Mouse (Mus musculus): ENCODE results near the gene Bpi.
A peak's percentile ranks its signal among the peaks of the same experiment; 100 is the strongest.

The Bpi gene

GRCm38 (mm10) chr2:158258005-158258418, at the start of gene Bpi:
TSS of gene Bpi (plus strand) at chr2:158258094.
- DNase-seq (ENCODE audit: low read depth, low spot score), result peak; percentile 41

- DNase-seq (ENCODE audit: low read depth, low spot score), result no peak
These were observed 48.1 kb upstream of the Bpi start for GRCm38 (mm10) chr2:158209776-158210175.

- peak; percentile 89 for DNase-seq (ENCODE audit: low read depth, low spot score)
These were observed 47.4 kb upstream of the Bpi start for GRCm38 (mm10) chr2:158210503-158210902.

GRCm38 (mm10) chr2:158210958-158211357, 46.9 kb upstream of the Bpi start:
- DNase-seq (ENCODE audit: low read depth, low spot score), result no peak

- peak; percentile 78 for DNase-seq (ENCODE audit: low read depth, low spot score)
These were observed 46.0 kb upstream of the Bpi start for GRCm38 (mm10) chr2:158211764-158212471.

- no peak for DNase-seq (ENCODE audit: low read depth, low spot score)
These were observed 42.4 kb upstream of the Bpi start for GRCm38 (mm10) chr2:158215283-158216117.

GRCm38 (mm10) chr2:158216510-158216909, 41.4 kb upstream of the Bpi start:
- no peak for DNase-seq (ENCODE audit: low read depth, low spot score)

- no peak for DNase-seq (ENCODE audit: low read depth, low spot score)
These were observed 38.3 kb upstream of the Bpi start for GRCm38 (mm10) chr2:158219562-158219961.

GRCm38 (mm10) chr2:158221446-158222084, 36.3 kb upstream of the Bpi start:
- DNase-seq (ENCODE audit: low read depth, low spot score), result peak; percentile 69

- DNase-seq (ENCODE audit: low read depth, low spot score), result no peak
These were observed 35.2 kb upstream of the Bpi start for GRCm38 (mm10) chr2:158222664-158223063.

- DNase-seq (ENCODE audit: low read depth, low spot score), result no peak
These were observed 34.4 kb upstream of the Bpi start for GRCm38 (mm10) chr2:158223497-158223896.

GRCm38 (mm10) chr2:158225301-158225700, 32.6 kb upstream of the Bpi start:
- peak; percentile 34 for DNase-seq (ENCODE audit: low read depth, low spot score)

GRCm38 (mm10) chr2:158228670-158229502, 29.0 kb upstream of the Bpi start, which contains the start of gene D630003M21Rik:
TSS of gene D630003M21Rik (minus strand) at chr2:158229222.
- peak; percentile 57 for DNase-seq (ENCODE audit: low read depth, low spot score)

- no peak for DNase-seq (ENCODE audit: low read depth, low spot score)
These were observed 28.4 kb upstream of the Bpi start for GRCm38 (mm10) chr2:158229503-158229892.

GRCm38 (mm10) chr2:158230617-158231016, 27.3 kb upstream of the Bpi start:
- DNase-seq (ENCODE audit: low read depth, low spot score), result peak; percentile 22

GRCm38 (mm10) chr2:158231071-158231470, 26.8 kb upstream of the Bpi start:
- peak; percentile 74 for DNase-seq (ENCODE audit: low read depth, low spot score)

GRCm38 (mm10) chr2:158232414-158232813, 25.5 kb upstream of the Bpi start:
- no peak for DNase-seq (ENCODE audit: low read depth, low spot score)

GRCm38 (mm10) chr2:158233106-158233505, 24.8 kb upstream of the Bpi start:
- DNase-seq (ENCODE audit: low read depth, low spot score), result no peak

- DNase-seq (ENCODE audit: low read depth, low spot score), result no peak
These were observed 21.2 kb upstream of the Bpi start for GRCm38 (mm10) chr2:158236698-158237097.

- DNase-seq (ENCODE audit: low read depth, low spot score), result no peak
These were observed 19.8 kb upstream of the Bpi start for GRCm38 (mm10) chr2:158238101-158238500.

- DNase-seq (ENCODE audit: low read depth, low spot score), result no peak
These were observed 16.7 kb upstream of the Bpi start for GRCm38 (mm10) chr2:158241126-158241738.

Data from ZHBTc4 (cell line).